Mouse (Mus musculus): ENCODE measurements around the gene Gm20821. TPM values are rescaled to one million over a fixed set of nuclear protein-coding genes. Genes with fewer than 3 reads are reported as not detected.
"Not testable (repeated sequence)": the region's sequence is repeated elsewhere in the genome, so short reads cannot be mapped to it uniquely, and the experiment has no call there.

Gene Gm20821
- not detected in 2 replicates for polyA plus RNA-seq (2015; fragmentation: Nextera tagmentation; extraction: Ambion mirVana)

GRCm38 (mm10) chrY:9781504-9781903 lies at the start of gene Gm20821:
Gene Gm20821, plus strand, starts transcription at chrY:9781804.
- H3K4me2 ChIP-seq (ENCODE audit: low read depth, low read length); H3K9ac ChIP-seq (ENCODE audit: low read length); ATAC-seq (replicated peaks; ENCODE audit: extremely low read depth, insufficient read depth, low FRiP score); H3K4me1 ChIP-seq (ENCODE audit: control insufficient read depth, insufficient read depth, low read length); H3K9me3 ChIP-seq (replicated peaks; ENCODE audit: control insufficient read depth, low read length); H3K36me3 ChIP-seq (ENCODE audit: control insufficient read depth, insufficient read depth); H3K27ac ChIP-seq (ENCODE audit: low read length); H3K4me3 ChIP-seq (ENCODE audit: low read length); H3K27me3 ChIP-seq (ENCODE audit: control insufficient read depth, insufficient read depth, low read length): not testable (repeated sequence)
- WGBS = 14% methylated on average over 2 of the region's 2 CpGs

Data from heart, embryonic 16.5 days (tissue).